ENCODE assay signal across 10 mouse cellular contexts in genomic region chr12:111161943-111162311, GRCm38 (mm10). TPM values are rescaled to one million over a fixed set of nuclear protein-coding genes. Genes with fewer than 3 reads are reported as not detected.
DNase-seq lines count a peak whose midpoint lies in the region; ATAC-seq lines count a peak whose summit lies in the region.
"Had no signal": no experiment of that assay in that cellular context is flagged by ENCODE, and none has a peak within 500 bp of the region (broad histone marks: within the 10 kb centered on the region; RNA-seq: fewer than 3 reads in every experiment).

No protein-coding gene starts in this region.

- ATAC-seq in forebrain, embryonic 11.5 days (replicated peaks; ENCODE audit: low FRiP score), result no peak
- no peak for ATAC-seq in kidney, embryonic 16.5 days (ENCODE audit: low FRiP score, low TSS enrichment)
- ATAC-seq in neural tube, embryonic 12.5 days (ENCODE audit: low FRiP score, low read depth), result no peak

- peak overlapping the region; percentile 44 for H3K9ac ChIP-seq in forebrain, embryonic 11.5 days (ENCODE audit: low read length)
- peak overlapping the region; percentile 42; the same call in 1 of the 2 replicates for H3K9ac ChIP-seq in kidney, embryonic 16.5 days (replicated peaks; ENCODE audit: low read length)
- no peak overlapping the region for H3K9ac ChIP-seq in neural tube, embryonic 12.5 days

- no peaks in the 10 kb centered on the region for H3K36me3 ChIP-seq in forebrain, embryonic 11.5 days (ENCODE audit: control insufficient read depth, insufficient read depth, low read length)
- H3K36me3 ChIP-seq in kidney, embryonic 16.5 days (ENCODE audit: insufficient read depth, low read length), result no peaks in the 10 kb centered on the region
- no peaks in the 10 kb centered on the region for H3K36me3 ChIP-seq in neural tube, embryonic 12.5 days
- H3K36me3 ChIP-seq: G1E had no signal

- H3K9me3 ChIP-seq in forebrain, embryonic 11.5 days (ENCODE audit: control insufficient read depth, low read length), result no peaks in the 10 kb centered on the region
- no peaks in the 10 kb centered on the region for H3K9me3 ChIP-seq in kidney, embryonic 16.5 days (ENCODE audit: low read length)
- no peaks in the 10 kb centered on the region for H3K9me3 ChIP-seq in neural tube, embryonic 12.5 days

- H3K4me1 ChIP-seq in forebrain, embryonic 11.5 days (replicated peaks; ENCODE audit: control insufficient read depth, insufficient read depth, low read length), result peaks cover 14% of the 10 kb centered on the region; the same call in 1 of the 2 replicates
- H3K4me1 ChIP-seq in kidney, embryonic 16.5 days (ENCODE audit: insufficient read depth, low read length), result peaks cover 39% of the 10 kb centered on the region
- H3K4me1 ChIP-seq in neural tube, embryonic 12.5 days, result peaks cover 36% of the 10 kb centered on the region

- H3K27me3 ChIP-seq in forebrain, embryonic 11.5 days (ENCODE audit: control insufficient read depth, insufficient read depth, low read length), result no peaks in the 10 kb centered on the region
- H3K27me3 ChIP-seq in kidney, embryonic 16.5 days (ENCODE audit: insufficient read depth, low read length), result no peaks in the 10 kb centered on the region
- H3K27me3 ChIP-seq in neural tube, embryonic 12.5 days (replicated peaks), result no peaks in the 10 kb centered on the region

- WGBS in forebrain, embryonic 11.5 days, result 33% methylated on average over 7 of the region's 7 CpGs
- WGBS in kidney, embryonic 16.5 days, result 30% methylated on average over 7 of the region's 7 CpGs
- 30% methylated on average over 7 of the region's 7 CpGs for WGBS in neural tube, embryonic 12.5 days

- DNase-seq in kidney, adult 11 months, result peak; percentile 44
- DNase-seq in kidney, postnatal 10 days, result no peak
- DNase-seq in forebrain, embryonic 11.5 days (ENCODE audit: low spot score), result no peak
- DNase-seq in gastrocnemius, postnatal 25 days, result no peak
- DNase-seq in adrenal gland, postnatal 36 days, result no peak
- DNase-seq in retina, postnatal 1 day, result no peak

- peak overlapping the region; percentile 50 for H3K27ac ChIP-seq in forebrain, embryonic 11.5 days (ENCODE audit: low read depth, low read length)
- H3K27ac ChIP-seq in kidney, embryonic 16.5 days (ENCODE audit: low read length), result no peak overlapping the region
- peak overlapping the region; percentile 57 for H3K27ac ChIP-seq in neural tube, embryonic 12.5 days
- H3K27ac ChIP-seq: heart, adult 2 months had no signal

- H3K4me3 ChIP-seq in forebrain, embryonic 11.5 days (ENCODE audit: low read depth, low read length), result 0 out of 2 replicates have a peak overlapping the region, but pooled peaks have one; percentile 10
- 0 out of 2 replicates have a peak overlapping the region, but pooled peaks have one; percentile 6 for H3K4me3 ChIP-seq in kidney, embryonic 16.5 days (ENCODE audit: low read length)
- H3K4me3 ChIP-seq in neural tube, embryonic 12.5 days, result no peak overlapping the region; the same call in 1 of the 2 replicates
- H3K4me3 ChIP-seq: heart, adult 2 months had no signal

- H3K4me2 ChIP-seq in forebrain, embryonic 11.5 days (ENCODE audit: low read depth, low read length, severe bottlenecking), result peak overlapping the region; percentile 36; the same call in 1 of the 2 replicates
- peak overlapping the region; percentile 55 for H3K4me2 ChIP-seq in kidney, embryonic 16.5 days (replicated peaks; ENCODE audit: low read depth, low read length)
- peak overlapping the region; percentile 52 for H3K4me2 ChIP-seq in neural tube, embryonic 12.5 days (replicated peaks)

RNA-seq across cellular contexts. Expression of gene Traf3, which starts 4.2 kb away (rescaled TPM):
- polyA plus RNA-seq in forebrain, embryonic 11.5 days (2014; fragmentation: Nextera tagmentation; extraction: Ambion mirVana), result 19.4 and 22.9 TPM in 2 replicates
- polyA plus RNA-seq in kidney, embryonic 16.5 days (2015; fragmentation: Nextera tagmentation; extraction: Ambion mirVana), result 8.9 and 10.6 TPM in 2 replicates
- polyA plus RNA-seq in neural tube, embryonic 12.5 days (2016; fragmentation: Nextera tagmentation; extraction: Ambion mirVana), result 20.3 and 22.8 TPM in 2 replicates
- total RNA-seq in gastrocnemius, postnatal 25 days (2021), result 10 to 100 TPM; 16.3 to 16.7 TPM
- 10 to 100 TPM; 28.9 to 30.9 TPM for total RNA-seq in adrenal gland, postnatal 36 days (2021)
- polyA plus RNA-seq: G1E had no signal

RNA-seq across cellular contexts. Expression of gene 4930595D18Rik, which starts 22.4 kb away (rescaled TPM):
- not detected in 2 replicates for polyA plus RNA-seq in forebrain, embryonic 11.5 days (2014; fragmentation: Nextera tagmentation; extraction: Ambion mirVana)
- not detected in 2 replicates for polyA plus RNA-seq in kidney, embryonic 16.5 days (2015; fragmentation: Nextera tagmentation; extraction: Ambion mirVana)
- not detected in 2 replicates for polyA plus RNA-seq in neural tube, embryonic 12.5 days (2016; fragmentation: Nextera tagmentation; extraction: Ambion mirVana)
- not detected for total RNA-seq in gastrocnemius, postnatal 25 days (2021)
- not detected for total RNA-seq in adrenal gland, postnatal 36 days (2021)
- total RNA-seq: heart, adult 2 months had no signal
- polyA plus RNA-seq: G1E; heart, adult 2 months had no signal
